Mouse (Mus musculus) B cell, adult (primary cell): ENCODE results near the gene Cdk5rap2. TPM values are rescaled to one million over a fixed set of nuclear protein-coding genes. Genes with fewer than 3 reads are reported as not detected.

Experiments used
- total RNA-seq: library from RNA; stranded (reverse); gene quantifications from 4 replicates; pipeline ENCODE4 v1.2.4, GENCODE M21; 2023; ENCODE audit not compliant: inconsistent age

Cdk5rap2 gene
- total RNA-seq = 39.3 to 47.7 TPM (median 42.9 TPM) in 4 replicates

GRCm38 (mm10) chr4:70409994-70410721 is at the start of gene Cdk5rap2:
Gene Cdk5rap2 (minus strand): TSS chr4:70410443.

Other genes starting within 250 kb of the Cdk5rap2 start
- gene Megf9, start 124.6 kb upstream of the Cdk5rap2 start, total RNA-seq = 7.3 to 12.3 TPM (median 9.5 TPM) in 4 replicates